Mouse (Mus musculus) erythroid progenitor cell, adult 5-6 weeks (primary cell): ENCODE measurements around the gene Rab9. TPM values are rescaled to one million over a fixed set of nuclear protein-coding genes. Genes with fewer than 3 reads are reported as not detected.
"Not testable (repeated sequence)": the region's sequence is repeated elsewhere in the genome, so short reads cannot be mapped to it uniquely, and the experiment has no call there.

Source experiments
- ATAC-seq: replicated peaks from 2 replicates; pipeline ENCODE4 v1.8.0; 2016; ENCODE audit warnings: moderate number of reproducible peaks, mild to moderate bottlenecking, moderate TSS enrichment, inconsistent platforms; ENCODE audit not compliant: poor library complexity, low FRiP score, severe bottlenecking
- total RNA-seq, 2 experiments: library from RNA; stranded (forward) in 1 of 2; stranded (reverse) in 1 of 2; fragments of 150-400 nt in 1 of 2; fragments of 186-747, 209-891 nt in 1 of 2; gene quantifications; 2 replicates each; pipeline versions ENCODE4 v1.2.3 to v1.2.4; 2015 to 2017; ENCODE audit warnings: low replicate concordance in 2 of 2

The Rab9 gene
- total RNA-seq (2015; ENCODE audit: low replicate concordance): 19.8 and 25.2 TPM in 2 replicates
- total RNA-seq (2017; ENCODE audit: low replicate concordance): 16.3 and 38.1 TPM in 2 replicates

GRCm38 (mm10) chrX:166479365-166479983, at the start of gene Rab9:
Rab9 (minus strand) TSS chrX:166479867.
- ATAC-seq: peak; percentile 99

GRCm38 (mm10) chrX:166528126-166528525, 48.5 kb upstream of the Rab9 start:
- no peak for ATAC-seq

GRCm38 (mm10) chrX:166525637-166526315, 46.1 kb upstream of the Rab9 start:
- ATAC-seq: no peak

DNA sequence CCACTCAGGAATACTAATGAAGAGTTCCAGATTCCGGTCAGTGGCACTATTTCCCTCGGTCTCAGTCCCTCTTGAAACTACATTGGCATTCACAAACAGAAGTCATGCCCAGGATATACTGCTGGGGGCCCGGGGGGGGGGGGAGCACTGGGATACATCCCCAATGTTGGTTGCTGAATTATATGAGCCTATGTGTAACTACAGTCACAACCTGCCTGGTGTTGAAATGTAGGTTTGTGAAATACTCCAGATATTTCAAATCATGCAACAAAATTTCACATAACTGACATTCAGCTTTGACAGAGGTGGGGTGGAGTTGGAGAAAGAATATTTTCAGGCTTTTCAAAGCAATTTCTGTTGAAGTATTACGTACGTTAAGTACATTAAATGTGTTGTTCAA, 41.1 kb upstream of the Rab9 start:
- ATAC-seq: no peak

- no peak for ATAC-seq
These were observed 38.7 kb upstream of the Rab9 start, which contains the start of gene Tceanc for GRCm38 (mm10) chrX:166518345-166518744. Tceanc (minus strand) TSS chrX:166518567.

DNA sequence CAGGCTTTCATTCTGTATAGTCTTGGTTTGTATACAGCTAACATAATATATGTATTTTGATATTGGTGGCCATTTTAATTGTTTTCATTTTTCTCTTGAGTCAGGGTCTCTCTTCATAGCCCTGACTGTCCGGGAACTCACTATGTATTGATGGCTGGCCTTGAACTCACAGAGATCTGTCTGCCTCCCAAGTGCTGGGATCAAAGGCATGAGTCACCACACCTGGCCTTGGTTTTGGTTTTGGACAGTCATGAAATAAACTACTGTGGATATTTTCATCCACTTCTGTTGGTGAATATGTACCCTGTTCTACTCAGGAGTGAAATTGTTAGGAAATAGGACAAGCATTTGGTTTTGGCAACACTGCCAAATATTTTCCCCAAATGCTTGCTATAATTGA, 37.0 kb upstream of the Rab9 start:
- ATAC-seq: no peak

DNA sequence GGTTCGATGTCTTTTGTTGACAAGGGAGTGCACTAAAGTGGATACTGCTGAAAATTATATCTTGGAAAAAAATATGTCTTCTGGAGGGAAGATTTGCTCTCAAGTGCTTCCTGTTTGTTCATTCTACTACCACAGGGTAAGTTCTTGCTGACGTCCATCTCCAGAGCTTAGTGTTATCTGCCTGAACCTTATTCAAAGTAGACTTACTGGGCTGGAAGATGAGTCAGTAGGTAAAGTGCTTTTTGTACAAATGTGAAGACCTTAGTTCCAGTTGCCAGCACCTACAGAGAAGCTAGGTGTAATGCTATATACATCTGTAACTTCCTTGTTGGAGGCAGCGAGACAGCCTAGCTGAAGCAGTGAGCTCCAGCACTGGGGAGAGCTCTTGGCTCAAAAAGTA, 36.3 kb upstream of the Rab9 start:
- no peak for ATAC-seq

- ATAC-seq: not testable (repeated sequence)
These were observed 34.4 kb upstream of the Rab9 start for GRCm38 (mm10) chrX:166514035-166514434.

DNA sequence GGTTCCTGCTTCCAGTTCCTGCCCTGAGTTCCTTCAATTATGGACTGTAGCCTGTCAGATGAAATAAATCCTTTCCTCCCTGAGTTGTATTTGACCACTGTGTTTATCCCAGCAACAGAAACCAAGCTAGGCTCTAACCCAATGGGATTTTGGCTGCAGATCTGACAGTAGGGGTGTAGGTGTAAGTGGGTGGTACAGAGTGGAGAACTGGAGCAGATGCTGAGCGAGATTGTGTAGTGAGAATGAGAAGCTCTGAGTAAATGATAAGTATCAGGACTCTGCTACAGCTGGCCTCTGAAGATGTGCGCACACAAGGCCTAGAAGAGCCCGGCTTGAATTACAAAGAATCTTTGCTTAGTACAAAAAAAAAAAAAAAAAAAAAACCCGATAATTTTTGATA, 32.4 kb upstream of the Rab9 start:
- ATAC-seq: no peak

- ATAC-seq: no peak
These were observed 31.4 kb upstream of the Rab9 start for GRCm38 (mm10) chrX:166511107-166511506.

GRCm38 (mm10) chrX:166509761-166510738, 30.4 kb upstream of the Rab9 start:
- peak; percentile 98 for ATAC-seq

DNA sequence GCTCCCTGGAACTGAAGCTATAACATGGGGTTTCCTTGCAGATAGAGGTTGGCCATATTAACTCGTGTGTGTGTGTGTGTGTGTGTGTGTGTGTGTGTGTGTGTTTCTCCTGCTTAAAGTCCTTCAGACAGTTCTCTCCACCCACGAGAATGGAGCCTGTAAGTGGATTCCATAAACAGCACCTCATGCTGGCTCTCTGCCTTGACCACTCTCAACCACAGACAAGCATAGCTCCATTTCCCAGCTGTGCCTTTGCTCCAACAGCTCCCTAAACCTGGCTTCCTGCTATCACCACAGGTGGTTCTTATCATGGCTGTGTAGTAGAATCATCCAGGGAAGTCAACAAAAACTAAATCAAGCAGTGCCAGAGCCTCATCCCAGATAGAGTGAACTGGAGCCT, 24.8 kb upstream of the Rab9 start:
- ATAC-seq: no peak

DNA sequence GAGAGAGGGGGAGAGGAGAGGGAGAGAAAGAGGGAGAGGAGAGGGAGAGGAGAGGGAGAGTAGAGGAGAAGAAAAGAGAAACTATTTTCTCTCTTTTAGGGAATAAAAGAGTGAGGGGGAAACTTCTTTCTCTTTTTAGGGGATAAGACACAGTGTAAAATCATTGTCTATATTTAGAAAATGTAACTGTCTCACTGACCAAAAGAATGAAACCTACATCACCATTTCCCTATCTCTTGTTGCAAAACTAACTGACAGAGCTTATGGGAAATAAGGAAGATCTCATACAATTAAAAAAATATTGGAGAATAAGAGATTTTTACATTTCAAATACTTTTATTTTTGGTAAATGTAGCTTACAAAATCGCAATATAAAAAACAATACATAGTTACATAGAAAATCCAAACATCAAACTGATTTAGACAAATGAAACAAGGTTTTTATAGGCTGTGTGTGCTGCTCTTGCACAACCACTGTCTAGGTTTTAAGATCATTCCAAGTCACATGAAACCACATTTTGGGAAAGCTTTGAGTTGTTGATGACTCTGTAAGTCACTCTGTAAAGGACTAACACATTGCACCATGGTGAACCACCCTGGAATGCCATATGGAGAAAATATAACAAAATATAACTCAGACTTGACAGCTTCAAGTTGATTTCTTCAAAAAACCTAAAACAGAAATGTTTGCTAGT, 20.0 kb upstream of the Rab9 start:
- ATAC-seq: no peak

DNA sequence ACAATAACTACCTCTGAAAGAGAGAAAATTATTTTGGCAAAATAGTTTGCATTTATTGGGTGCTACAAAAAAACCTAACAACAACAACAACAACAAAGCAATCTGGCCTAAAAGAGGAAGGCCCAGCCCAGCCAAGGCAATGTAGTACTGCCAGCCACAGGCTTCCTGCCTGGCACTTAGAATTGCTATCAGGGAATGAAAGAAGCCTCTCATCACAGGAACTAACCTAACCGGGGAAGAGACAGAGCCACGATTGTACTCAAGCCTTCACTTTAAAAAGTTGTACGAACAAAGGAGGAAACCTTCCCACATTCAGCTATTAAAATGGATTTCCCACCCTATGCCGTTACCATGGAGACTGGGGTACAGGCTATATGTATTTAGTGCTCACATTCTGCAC, 18.1 kb upstream of the Rab9 start:
- no peak for ATAC-seq

- no peak for ATAC-seq
These were observed 15.4 kb upstream of the Rab9 start for GRCm38 (mm10) chrX:166495052-166495451.

DNA sequence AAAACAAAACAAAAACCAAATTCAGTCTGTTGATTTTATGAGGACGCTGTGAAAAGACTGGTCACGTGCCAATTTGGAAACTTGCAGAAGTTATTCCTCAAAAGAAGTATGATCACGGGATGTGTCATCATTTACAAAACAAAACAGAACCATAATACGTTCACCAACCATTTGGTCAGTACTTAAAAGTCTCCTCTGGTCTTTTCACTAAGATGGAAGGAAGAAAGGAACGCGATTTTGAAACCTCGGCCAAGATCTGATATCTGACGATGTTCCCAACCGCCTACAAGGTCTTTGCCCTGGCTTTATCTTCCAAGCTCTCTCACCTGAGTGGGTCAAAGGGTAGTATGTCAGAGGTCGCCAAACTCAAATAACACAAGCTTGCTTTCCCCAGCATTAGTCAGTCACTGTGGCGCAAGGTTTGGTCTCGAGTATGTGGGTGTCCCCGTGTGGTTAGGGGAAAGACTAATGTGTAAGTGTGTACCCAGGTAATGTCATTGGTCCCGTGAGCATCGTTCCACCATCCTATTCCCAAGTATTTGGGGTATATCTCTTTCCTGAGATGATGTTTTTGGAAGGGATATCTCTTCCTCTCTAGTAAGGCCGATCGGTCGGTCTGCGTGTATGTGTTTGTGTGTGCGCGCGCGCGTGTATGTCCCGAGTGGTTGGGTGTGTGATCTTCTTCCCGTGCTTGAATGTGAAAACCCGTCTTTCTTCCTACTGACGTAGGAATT, 869 bp downstream of the Rab9 start:
- peak; percentile 48 for ATAC-seq

DNA sequence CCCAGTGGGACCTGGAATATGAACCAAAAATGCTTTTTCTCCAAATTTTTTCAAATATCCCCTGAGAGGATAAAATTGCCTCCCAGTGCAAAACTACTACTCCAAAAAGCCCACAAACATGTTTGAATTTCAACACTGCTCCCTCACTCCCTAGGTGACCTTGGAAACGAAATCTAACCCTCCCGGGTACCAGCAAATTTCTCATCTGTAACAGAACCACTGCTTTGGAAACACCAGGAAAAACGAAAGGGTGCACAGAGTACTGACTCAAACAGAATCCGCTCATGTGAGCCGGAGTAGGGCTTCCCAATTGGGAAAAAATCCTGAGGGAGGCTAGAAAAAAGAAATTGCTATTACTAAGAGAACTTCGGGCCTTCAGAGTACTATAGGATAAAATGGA, 2.3 kb downstream of the Rab9 start:
- ATAC-seq: no peak

- no peak for ATAC-seq
These were observed 7.1 kb downstream of the Rab9 start for GRCm38 (mm10) chrX:166472612-166473011.

GRCm38 (mm10) chrX:166468321-166468720, 11.3 kb downstream of the Rab9 start:
- no peak for ATAC-seq
